Mouse (Mus musculus) gastrocnemius, adult 8-10 months (tissue): ENCODE results near the gene Snrnp25. TPM values are rescaled to one million over a fixed set of nuclear protein-coding genes. Genes with fewer than 3 reads are reported as not detected.
A peak's percentile ranks its signal among the peaks of the same experiment; 100 is the strongest.
"Not testable (repeated sequence)": the region's sequence is repeated elsewhere in the genome, so short reads cannot be mapped to it uniquely, and the experiment has no call there.

ENCODE experiments used
- DNase-seq, 2 experiments: peaks; one replicate each; pipeline ENCODE4 v3.0.0; 2022; ENCODE audit warnings: low spot score in 2 of 2
- total RNA-seq, 4 experiments: library from RNA; stranded (reverse); gene quantifications; 2 replicates each; pipeline ENCODE4 v1.2.4; 2022

The Snrnp25 gene
- total RNA-seq, 4 experiments from 2014 or later = 9.4 to 12.5 (median 10.0) TPM

- DNase-seq = no peak
Measured at GRCm38 (mm10) chr11:32194086-32194485, 11.1 kb upstream of the Snrnp25 start.

DNA sequence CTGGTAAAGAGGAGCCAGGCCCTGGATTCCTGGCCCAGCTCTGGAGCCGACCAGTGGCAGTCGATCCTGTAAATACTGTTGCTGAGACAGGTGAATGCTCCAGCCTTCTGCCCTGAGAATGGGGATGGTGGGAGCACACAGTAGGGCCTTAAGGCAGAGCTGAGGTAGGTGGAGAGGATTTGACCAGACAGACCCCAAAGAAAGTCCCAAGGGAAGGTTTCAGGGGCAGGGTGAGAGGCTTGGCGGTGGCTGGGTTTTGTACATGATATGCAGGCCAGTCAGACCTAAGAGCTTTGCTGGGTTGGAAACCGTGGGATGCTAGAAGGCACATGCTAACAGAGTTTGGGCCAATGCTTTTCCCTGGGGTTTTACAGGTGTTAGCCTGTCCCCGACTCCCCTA lies 10.6 kb upstream of the Snrnp25 start:
- no peak for DNase-seq

DNA sequence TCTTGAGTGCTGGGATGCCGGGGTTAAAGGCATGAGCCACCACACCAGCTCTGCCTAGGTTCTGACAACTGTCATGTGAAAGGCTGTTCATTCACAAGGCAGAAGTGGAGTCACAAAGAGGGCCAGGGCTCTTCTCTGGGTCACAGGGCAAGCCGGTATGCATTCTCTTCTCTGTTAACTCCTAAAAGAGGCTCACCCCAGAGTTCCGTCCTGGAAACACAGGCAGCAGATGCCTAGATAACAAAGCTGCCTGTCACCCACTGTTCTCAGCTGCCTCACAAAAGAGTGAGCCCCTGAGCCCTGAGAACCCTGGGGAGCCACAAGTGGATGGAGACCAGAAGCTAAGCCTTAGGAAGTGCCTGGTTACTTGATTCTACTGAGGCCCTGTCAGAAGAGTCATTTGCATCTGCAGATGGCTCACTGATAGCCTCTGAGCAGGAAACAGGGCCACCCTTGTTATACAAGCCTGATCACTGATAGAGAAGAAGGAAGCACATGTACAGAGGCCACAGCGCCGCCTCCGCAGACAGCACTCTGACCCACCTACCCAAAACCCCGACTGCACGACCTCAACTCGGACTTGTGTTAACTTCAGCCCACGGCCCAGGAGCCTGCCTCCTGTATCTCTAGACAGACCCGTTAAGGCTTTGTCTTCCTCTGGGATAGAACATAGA lies 9.2 kb upstream of the Snrnp25 start:
- DNase-seq = no peak

DNA sequence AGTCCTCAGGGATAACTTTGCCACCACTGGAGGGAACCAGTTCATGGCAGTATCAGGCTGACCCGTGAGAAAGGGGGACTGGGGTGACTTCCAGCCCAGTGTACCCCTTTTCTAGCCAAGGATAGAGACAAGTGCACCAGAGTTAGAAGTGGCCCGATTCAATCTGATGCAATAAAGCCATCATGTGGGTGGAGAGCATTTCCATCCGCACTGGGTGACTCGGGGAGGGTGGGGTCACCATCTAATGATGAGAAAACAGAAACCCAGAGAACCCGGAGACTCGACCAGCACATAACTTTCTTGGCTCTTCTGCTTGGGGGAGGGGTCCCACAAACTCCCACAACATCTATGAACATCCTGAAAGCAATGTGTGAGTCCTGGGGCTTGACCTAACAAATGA lies 8.5 kb upstream of the Snrnp25 start:
- DNase-seq = no peak

DNA sequence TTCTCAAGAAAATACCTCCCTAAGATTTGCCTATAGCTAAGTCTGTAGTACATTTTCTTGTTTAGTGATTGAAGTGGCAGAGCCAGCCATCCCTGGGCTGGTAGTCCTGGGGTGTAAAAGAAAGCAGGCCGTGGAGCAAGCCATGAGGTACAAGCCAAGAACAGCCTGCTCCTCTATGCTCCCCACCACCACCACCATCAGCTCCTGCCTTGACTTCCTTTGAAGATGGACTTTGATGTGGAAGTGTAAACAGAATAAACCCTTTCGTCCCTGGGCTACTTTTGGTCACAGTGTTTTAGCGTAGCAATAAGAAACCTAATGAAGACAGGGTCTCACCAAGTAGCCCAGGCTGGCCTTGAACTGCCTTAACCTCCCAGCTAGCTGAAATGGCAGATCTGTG lies 7.4 kb upstream of the Snrnp25 start:
- DNase-seq = no peak

GRCm38 (mm10) chr11:32198256-32198955 lies 6.8 kb upstream of the Snrnp25 start:
- peak in 1 of 2 experiments; percentile 1 for DNase-seq

- DNase-seq = peak in 1 of 2 experiments; percentile 1
Measured at GRCm38 (mm10) chr11:32199230-32199629, 6.0 kb upstream of the Snrnp25 start.

DNA sequence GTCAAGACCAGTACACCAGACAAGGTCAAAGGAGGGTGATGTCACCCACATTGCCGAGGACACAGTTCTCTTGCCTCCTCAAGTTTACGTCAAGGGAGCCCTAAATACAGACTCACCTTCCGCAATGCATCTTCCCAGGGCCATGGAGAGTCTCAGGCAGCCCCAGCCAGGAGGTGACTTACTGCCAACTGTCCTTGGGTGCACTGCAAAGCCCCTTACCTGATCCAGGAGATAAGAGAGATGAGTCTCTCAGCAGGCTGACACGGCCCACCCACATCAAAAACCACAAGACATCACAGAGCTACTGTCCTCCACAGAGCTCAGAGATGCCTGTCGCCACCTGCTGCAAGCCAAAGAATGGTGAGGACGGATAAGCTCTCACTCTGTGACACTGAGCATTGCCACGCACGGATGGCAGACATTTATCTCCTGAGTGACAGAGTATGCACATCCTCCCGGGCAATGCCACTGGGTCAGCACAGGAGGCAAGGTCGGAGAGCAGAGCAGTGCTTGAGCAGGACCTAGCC lies 5.1 kb upstream of the Snrnp25 start, which contains the start of gene Il9r:
Il9r (minus strand) TSS at position 205 of the 527 bp plus-strand sequence.
- DNase-seq = no peak

DNA sequence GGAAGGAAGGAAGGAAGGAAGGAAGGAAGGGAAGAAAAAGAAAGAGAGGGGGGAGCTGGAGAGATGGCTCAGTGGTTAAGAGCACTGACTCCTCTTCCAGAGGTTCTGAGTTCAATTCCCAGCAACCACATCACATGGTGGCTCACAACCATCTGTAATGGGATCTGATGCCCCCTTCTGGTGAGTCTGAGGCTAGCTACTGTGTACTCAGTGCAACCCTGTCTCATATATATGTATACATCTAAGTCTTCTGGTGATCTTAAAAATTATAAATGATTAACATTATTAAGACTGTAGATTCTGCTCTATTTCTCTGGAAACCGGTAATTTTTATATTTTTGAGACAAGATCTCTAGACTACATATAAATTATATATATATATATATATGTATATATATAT lies 4.2 kb upstream of the Snrnp25 start:
- not testable (repeated sequence) for DNase-seq

DNA sequence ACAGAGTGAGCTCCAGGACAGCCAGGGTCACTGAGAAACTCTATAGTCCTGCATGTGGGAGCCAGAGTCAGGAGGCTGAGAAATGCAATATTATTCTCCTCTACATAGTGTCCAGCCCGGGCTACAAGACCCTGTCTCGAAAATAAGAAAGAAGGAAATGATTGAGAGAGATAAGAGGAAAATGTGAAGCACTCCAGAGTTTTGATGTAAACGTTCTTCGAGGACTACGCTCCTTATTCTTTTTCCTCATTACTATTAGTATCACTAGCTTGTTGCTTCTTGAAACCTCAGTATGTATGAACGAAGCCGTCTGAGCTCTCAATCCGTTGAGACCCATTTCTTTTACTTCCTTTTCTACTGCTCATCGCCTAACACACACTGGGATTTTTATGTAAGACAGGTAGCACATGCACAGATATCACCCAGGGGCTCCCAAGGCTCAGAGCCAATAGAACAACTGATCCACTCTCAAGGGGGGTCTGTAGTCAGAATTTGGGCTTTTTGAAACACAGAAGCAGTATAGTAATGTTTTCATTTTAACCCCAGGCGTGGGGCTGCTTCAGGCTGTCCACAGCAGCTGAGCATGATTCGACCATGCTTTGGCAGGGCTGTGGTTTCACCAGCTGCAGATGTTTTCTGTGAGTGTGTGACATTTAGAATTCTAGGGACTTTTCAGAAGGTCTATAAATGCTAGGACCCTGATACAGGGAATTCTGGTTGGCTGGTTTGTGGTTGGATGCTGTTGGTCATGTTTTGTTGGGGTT lies 3.1 kb upstream of the Snrnp25 start:
- DNase-seq = no peak

DNA sequence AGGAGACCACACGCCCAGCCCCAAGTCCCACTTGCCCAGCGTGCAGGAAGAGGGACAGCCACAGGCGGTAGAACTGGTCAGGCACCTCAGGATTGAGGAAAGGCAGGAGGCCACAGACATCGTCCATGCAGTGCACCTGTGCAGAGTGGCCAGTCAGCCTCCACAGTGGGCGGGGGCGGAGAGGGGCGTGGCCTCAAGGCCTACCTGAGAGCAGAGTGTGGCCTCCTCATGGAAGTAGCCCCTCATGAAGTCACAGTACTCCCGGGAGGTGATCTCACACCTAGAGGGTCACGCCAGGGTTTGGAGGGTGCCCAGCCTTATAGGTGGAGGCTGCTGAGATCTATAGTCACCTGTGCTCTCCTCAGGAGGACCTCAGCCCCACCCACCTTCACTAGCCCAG lies 5.4 kb downstream of the Snrnp25 start:
- no peak for DNase-seq

- DNase-seq = no peak
Measured at GRCm38 (mm10) chr11:32215372-32216162, 10.4 kb downstream of the Snrnp25 start.

DNA sequence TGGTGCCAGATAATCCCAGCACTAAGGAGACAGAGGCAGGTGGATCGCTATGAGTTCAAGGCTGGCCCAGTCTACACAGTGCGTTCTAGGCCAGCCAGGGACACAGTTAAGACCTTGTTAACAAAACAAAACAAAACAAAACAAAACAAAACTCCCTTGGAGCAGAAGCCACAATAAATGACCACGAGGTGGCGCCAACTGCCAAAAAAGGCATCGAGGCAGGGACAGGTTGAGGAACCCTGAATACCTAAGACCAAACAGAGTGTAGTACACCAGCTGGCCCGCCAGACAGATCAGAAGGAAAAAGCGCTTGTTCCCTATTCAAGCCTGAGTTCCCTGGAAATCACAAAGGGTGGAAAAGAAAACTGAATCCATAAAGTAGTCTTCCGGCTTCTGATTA lies 11.6 kb downstream of the Snrnp25 start:
- peak in 1 of 2 experiments; percentile 50 for DNase-seq

- DNase-seq = no peak
Measured at GRCm38 (mm10) chr11:32218501-32219050, 13.4 kb downstream of the Snrnp25 start.

GRCm38 (mm10) chr11:32219287-32219686 lies 14.1 kb downstream of the Snrnp25 start:
- no peak for DNase-seq

DNA sequence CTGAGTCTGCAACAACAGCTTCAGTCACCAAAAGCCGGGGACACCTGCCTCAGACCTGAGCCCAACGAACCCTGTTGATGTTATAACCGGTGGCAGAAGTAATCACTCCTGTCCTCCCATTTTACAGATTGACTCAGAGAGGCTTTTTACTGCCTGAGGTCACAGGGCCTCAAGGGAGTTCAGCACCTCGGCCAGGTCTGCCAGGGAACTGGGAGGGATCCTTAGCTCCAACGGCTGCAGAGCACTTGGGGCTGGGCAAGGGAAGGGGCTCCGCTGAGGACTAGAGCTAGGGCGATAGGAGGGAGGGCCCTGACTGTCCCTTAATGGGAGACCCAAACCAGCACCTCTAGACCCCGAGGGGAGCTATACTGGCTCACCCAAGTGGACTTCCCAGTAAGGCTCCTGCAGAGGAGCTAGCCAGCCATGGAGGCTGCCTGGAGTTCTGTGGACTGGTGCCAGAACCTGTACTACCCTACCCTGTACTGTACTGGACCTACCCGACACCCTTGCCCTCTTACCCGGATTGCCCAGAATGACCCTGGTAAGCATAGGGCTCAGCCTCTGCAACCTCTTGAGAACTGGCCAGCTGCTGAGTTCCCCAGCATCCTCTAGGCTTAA lies 15.5 kb downstream of the Snrnp25 start:
- DNase-seq = no peak

DNA sequence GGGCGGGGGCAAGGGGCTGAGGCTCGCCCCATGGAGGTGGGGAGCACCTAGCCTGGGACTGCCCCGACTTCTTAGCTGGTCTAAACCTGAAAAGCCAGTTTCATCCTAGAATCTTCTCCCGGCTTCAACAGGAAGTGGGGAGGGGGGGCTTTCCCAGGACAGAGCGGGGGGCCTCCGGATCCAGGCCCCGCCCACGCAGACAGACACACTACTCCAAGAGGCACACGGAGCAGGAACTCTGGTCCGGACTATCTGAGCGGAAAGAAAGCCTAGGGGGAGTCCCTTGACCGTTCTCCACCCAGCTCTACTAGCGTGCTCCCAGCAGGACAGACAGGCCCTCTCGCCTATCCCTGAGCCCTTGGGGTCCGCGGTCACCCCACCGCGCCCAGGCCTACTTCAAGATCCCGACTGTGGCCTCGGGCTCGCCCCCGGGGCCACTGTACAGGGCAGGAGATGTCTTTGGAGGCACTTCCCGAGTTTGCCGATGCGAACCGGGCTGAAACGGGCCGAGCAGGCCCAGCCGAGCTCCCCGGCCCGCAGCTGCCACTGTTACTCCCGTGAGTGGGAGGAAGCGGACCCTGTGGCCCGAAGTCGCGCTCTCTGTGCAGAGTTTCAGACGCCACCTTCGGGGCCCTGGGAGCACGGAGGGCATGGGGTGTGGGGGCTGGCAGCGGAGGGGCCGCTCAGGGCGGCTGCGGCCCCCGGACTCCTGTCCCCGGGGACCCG lies 16.2 kb downstream of the Snrnp25 start:
- DNase-seq = peak; percentile 45 to 59

DNA sequence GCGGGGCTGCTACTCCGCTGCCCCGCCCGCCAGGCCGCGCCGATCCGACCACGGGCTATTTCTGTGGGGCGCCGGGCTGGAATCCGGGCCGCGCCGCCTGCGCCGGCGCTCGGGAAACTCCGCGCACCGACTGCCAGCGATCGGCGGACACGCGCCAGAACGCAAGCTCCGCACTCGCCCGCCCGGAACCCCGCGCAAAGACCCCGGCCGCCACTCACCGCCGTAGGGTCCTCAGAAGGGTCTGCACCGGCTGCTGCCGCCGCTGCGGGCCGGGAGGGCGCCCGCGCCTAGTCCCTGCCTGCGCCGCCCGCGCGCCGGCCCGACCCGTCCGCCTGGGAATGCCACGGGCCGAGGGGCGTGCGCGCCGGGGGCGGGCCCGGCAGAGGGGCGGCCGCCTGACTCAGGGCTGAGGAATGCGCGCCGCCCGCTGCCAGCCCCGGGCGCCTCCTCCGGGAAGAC lies 16.8 kb downstream of the Snrnp25 start, which contains the start of gene Rhbdf1:
Rhbdf1 (minus strand) TSS at position 350 of the 459 bp plus-strand sequence.
- DNase-seq = peak; percentile 51 to 54

GRCm38 (mm10) chr11:32222570-32223194 lies 17.5 kb downstream of the Snrnp25 start:
- DNase-seq = no peak
